Mouse (Mus musculus) monocyte, adult 5-6 weeks (primary cell): ENCODE data around the gene Gm26620. TPM values are rescaled to one million over a fixed set of nuclear protein-coding genes. Genes with fewer than 3 reads are reported as not detected.

ENCODE experiments used
- ATAC-seq: fragments of 153-309, 156-312 bp; replicated peaks from 2 replicates; pipeline ENCODE4 v1.8.0; 2017; ENCODE audit warnings: mild to moderate bottlenecking; ENCODE audit not compliant: low TSS enrichment, insufficient number of reproducible peaks, severe bottlenecking, poor library complexity, low FRiP score
- total RNA-seq: library from RNA; stranded (forward); fragments of 200-1000, 200-491, 200-594 nt; gene quantifications from 3 replicates; pipeline ENCODE4 v1.2.3, GENCODE M21; 2017

The Gm26620 gene
- total RNA-seq, 1 experiment from 2014 or later = not detected

DNA sequence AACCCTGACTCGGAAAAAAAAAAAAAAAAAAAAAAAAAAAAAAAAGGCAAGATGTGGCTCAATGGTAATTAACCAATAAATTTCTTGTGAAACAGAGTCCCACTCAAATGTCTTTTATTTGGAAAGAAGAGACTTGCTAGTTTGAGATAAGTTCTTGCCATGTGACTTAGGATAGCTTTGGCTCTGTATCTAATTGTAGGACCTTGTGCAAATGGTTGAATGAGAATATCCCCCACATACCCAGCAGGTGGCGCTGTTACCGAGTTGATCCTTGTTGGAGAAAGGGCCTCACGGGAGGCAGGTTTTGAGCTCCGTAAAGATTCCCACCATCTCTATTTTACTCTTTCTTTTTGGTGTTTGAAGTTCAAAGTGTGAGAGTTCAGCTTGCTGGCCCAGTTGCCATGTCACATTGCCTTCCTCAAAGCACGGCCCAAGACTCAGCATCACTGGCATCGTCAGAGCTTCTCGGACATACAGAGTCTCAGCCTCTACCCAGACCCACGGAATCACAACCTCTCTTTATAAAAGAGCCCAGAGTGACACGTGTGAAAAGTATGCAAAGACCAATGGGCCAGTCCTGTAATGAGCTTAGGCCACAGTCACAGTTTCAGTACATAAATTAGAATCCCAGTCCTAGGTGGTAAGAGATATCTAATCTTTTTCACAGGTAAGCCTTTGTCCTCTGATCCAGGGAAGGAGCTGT is 16.8 kb downstream of the Gm26620 start:
- peak; percentile 52 for ATAC-seq

DNA sequence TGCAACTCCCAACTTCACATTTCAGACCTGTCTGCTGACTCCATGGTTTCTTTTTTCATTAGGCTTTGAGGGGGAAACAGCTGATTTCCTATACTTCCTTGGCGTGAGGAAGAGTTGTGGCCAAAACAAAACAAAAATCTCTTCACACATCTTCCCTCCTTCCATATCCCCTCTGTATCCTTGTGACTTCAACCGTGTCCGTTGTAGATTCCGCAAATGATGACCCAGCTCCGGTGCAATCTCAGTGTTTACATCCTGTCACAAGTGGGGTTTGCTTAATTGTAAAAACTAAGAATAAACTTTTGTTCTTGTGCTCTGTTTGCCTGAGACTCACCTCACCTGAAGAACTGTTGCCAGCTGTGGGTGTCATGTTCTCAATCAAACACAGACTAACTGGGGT is 18.6 kb downstream of the Gm26620 start:
- ATAC-seq = no peak

DNA sequence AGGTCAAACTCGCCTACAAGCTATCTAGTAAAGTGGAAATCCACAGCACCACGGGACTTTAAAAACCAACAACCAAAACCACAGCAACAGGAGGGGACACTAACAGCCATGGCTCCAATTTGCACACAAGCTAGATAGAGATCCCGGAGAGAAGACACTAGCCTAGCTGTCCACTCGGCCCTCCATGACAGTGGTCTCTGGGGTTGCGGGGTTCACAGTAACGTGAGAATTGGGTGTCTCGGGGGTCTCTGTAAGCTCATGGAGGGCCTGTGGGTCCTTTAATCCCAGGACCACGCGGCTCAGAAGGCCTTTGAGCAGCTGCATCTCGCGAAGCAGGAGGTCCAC is 22.2 kb downstream of the Gm26620 start:
- no peak for ATAC-seq

DNA sequence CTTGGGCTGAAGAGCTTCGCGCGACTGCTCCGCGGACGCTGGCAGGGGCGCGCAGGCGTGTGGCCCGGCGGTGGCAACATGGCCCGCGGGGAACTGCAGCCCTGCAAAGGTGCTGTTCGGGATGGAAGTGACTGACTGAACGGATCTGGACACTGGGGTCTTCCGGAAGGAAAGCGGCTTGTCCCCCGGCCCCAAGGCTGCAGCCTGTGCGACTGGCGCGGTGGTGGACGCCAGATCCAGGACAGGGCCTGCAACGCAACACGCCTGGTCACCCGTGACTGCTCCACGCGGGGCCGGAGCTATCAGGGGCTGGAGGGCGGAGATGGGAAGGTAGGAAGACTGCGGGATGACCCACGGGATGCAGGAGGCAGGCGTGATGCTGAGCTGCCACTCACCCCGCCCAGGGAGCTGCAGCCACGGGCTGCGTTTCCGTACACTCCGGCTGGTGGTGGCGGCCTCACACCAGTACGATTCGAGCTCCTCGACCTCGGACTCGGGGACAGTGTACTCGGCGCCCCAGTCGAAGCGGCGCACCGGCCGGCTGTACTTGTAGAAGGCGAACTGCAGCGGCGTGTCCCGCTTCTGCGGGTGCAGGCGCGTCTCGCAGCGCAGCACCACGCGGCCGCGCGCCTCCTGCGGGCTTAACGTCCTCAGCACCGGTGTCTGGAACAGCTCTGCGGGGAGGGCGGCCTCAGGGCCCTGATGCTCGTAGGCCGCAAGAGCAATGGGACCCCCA is 22.8 kb downstream of the Gm26620 start:
- peak; percentile 37; the same call in 1 of the 2 replicates for ATAC-seq

DNA sequence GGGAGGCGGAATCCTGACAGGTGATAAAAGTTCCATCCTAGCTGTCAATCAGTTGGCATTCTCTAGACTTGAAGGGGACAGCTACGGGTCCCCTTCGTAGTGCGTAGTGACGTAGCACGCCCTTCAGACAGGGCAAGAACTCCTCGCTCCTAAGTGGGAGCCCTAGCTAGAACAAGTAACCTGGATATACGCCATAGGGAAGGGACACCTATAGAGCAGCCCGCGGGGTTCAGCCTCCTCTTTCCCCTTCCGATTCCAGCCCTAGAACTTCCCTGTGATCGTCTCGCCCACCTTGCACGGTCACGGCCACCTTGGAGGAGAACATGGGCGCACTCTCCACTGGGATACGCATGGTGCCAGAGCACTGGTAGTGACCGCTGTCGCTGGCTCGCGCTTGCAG is 23.5 kb downstream of the Gm26620 start:
- ATAC-seq = no peak

DNA sequence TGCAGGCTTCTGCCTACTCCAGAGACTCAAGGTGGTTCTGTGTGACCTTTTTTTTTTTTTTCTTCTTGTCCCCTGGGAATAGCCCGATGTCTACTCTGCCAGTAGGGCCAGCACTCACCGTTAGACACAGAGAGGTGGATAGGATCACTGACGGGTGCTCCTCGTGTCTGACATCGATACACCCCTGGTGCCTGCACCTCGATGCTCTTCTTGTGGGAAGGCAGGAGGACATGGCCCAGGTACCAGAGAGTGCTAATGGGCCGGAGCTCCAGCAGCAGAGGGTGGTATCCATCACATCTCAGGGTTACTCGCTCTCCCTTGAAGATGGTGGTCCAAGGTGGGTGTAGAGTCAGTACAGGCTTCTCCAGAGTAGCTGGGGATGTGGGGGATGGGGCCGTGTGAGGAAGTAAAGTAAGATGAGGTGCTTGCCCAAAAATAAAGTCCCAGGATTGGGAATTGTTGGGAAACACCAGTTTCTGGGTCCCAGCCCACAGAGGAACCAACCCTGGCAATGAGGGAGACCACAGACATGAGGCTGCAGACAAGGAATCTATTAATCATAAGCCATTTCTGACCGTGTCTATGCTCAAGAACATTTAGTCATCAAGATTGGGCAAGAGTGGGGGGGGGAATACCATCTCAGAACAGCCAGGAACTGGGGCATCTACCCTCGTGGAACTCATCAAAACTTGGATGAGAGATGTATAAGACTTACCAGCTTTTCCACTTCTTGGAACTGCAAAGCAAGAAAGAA is 27.2 kb downstream of the Gm26620 start:
- ATAC-seq = no peak

DNA sequence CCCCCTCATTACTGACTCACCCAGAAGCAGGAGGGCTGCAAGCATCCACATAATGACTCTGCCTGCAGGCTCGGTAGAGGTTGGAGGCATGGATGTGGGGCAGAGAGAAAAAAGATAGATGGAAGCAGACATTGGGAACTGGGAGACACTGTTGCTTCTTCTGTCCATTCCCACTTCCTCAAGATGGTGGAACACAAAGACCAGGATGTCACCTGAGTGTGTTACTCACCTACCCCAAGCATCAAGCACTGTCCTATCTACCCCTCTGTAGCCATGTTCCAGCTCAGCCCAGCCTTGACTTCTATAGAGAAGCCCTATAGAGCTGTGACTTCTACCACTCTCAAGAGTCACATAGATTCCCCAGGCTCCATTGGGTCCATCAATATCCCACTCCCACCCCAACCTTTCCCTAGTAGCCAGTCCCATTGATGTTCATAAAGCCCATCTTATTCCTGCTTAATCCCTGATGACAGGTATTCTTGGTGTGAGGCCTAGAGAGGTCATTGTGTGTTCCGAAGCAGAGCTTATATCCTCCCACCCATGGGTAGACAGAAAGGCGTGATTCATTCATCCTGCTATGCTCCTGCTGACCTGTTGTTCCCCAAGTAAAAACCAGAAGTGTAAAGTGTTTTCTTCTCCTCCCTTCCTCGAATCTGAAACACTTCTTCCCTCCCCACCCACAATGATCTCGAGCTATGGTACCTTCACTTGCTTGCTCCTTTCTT is 28.2 kb downstream of the Gm26620 start, which contains the start of gene Fcrlb:
Fcrlb (minus strand) TSS at position 51 of the 725 bp plus-strand sequence.
- ATAC-seq = no peak

DNA sequence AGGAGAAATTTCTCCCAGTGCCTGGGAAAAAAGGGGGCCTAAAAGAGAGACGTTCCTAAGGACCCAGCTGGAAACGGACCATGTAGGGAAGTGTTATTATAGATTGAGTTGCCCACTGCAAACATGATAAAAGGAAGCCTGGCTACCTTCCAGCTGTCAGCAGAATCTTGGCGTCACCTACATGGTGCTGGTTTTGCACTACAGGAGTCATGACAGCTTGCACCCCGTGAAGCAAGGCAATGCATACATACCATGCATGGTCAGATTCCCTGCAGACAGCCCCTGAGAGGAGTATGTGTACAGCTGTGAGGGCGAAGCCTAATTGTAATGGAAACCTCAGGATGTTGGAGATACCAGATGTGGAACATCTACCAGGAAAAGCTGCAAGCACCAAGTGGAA is 30.8 kb downstream of the Gm26620 start:
- ATAC-seq = no peak

DNA sequence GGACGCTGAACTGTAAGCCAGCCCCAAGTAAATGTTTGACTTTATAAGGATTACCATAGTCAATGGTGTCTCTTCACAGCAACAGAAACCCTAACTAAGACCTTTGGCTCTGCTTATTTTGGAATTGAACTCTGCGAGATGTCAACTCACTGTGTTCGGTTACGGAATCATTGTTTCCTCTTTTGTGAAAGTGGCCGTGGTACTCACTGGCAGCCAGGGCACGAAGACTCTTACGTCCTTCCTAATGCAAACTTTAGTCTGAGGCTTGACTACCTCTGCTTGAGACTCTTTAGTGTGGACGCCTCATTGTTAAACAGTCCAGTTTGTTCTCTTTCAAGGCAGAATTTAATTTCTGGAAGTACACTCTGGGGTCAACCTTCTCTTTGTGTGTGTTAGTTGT is 34.4 kb downstream of the Gm26620 start:
- peak; percentile 68 for ATAC-seq

DNA sequence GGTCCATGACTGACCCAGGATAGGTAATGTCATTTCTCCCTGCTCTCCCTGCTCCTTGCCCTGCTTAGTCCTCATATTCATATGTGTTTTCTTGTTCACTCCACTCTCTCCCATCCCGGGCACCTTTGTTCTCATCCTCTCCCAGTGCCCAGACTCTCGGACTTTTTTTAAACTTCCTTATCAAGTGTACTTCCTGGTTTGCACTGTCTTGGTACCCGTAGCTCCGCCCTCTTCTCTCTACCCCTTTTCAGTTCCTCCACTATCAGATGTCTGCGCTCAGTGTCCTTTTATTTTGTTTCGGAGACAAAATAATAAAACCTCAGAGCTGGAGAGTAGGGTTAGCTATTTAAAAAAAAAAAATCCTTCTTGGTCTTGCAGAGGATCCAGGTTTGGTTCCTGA is 39.6 kb downstream of the Gm26620 start:
- ATAC-seq = peak; percentile 87

DNA sequence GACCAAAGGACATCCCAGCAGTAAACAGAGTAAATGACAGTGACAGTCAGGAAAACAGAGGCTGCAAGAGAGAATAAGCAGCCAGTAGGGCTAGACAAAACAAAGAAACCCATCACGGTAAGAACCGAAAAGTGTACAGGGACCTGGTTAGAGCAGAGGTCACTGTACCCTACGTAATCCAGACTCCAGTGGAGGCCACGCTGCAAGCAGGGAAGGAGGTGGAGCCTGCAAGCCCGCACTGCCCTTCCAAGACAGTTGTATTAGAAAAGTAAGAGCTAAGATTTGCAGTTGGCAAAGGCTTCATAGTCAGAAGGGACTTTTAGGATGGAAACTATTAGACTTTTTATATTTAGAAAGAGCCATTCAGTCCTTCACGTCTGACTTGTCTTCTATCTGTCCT is 42.1 kb downstream of the Gm26620 start:
- ATAC-seq = no peak

DNA sequence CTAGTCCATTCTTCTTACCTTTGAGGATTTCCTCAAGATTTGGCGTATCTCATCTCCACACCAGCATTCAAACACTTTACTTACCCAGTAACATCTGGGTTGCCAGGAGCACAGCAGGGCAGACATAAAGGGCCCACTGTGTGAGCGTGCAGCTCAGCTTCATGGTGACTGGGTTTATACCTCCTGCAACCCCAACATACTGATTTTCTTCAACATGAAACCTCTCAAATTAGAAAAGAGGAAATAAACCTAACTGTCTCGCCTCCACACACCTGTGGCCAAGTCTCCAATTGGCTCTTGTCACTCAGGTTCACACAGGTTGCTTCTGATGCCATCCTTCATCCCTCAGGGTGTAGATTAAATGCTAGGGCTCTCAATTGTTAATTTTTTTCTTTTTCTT is 42.5 kb downstream of the Gm26620 start, which contains the start of gene Fcrla:
Fcrla (minus strand) TSS at position 206 of the 400 bp plus-strand sequence.
- ATAC-seq = no peak

DNA sequence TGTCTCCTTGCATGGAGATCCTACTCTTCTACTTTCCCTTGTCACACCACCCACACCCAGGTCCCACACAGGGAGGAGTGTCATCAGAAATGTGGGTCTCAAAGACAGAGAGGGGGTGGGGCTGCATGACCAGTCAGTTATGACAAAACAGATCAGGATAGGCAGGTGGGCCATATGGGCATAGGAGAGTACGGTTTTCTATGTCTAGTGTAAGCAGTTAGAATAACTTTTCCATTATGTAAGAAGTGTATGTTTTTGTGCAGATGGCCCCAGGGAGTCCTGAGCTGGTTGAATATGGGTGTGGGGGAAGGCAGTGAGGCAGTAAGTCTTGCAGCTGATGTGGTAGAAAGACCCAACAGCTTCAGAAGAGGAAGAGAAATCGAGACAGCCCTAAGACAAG is 43.6 kb downstream of the Gm26620 start:
- peak; percentile 22; the same call in 1 of the 2 replicates for ATAC-seq

DNA sequence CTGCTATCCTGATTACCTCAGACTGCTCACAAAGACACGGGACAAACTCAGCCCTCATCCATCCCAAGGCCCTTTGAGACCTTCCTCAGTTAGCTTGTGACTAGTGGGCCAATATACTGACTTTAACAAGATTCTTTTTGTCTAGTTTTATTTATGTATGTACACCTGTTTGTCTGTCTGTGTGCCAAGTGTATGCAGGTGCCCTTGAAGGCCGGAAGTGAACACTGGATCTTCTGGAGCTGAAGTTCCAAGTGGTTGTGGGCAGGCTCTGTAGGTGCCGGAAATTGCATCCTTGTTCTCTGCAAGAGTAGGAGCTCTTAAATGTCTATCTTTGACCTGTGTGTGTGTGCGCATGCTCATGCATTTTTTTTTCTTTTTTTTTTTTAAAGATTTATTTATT is 44.4 kb downstream of the Gm26620 start:
- no peak for ATAC-seq

DNA sequence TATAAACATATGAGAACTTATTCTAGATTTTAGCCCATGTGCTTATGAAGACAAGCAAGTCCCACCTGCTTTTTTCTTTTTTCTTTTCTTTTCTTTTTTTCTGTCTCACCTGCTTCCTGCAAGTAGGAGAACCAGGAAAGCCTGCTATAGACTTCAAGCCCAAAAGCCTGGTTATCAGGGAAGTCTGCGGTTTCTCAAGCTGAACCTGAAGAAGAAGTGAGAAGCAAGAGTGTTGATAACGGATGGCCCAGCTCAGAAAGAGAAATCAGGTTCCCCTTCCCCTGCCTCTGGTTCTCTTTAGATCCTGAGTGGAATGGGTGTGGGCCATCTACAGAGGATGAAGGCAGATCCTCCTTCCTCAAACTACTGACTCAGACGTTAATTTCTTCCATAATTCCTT is 47.2 kb downstream of the Gm26620 start:
- no peak; the same call in 1 of the 2 replicates for ATAC-seq

DNA sequence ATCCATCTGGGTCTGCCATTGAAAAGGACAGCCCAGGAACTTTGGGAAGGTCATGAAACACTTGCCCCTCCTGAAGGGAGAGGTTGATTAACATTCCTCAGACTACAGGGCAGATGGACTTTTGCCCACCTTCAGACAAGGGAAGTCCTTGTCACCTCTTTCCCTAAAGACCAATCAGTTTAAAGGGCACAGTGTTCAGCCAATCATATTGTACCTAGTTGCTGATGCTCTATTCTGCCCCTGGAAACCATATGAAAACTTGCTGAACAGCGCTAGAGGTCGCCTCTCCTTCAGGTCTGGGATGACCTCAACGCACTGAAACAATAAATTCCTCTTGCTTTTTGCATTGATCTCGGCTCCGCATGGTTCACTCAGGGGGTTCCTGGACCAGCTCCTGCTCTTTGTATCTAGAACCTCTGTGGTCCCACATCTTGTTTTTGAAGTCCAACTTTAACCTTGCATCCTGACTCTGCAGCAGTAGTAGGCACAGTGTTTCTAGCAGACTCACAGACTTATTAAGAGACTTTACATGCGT is 48.6 kb downstream of the Gm26620 start:
- ATAC-seq = no peak

DNA sequence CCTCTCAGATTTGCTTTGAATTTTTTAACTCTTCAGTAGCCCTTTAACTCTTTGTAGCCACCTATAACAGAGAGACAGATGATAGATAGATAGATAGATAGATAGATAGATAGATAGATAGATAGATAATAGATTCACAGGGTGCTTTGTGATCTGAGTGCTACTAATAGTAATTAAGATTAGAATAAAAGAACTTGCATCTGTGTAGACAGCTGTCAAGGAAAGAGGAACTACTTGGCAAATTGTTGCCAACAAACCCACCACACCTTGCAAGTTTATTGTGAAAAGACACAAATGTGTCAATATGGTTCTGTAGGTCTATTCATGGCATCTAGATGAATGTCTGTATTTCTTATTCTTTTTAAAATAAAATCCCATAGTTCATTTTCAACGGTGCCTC is 49.1 kb downstream of the Gm26620 start:
- ATAC-seq = no peak

DNA sequence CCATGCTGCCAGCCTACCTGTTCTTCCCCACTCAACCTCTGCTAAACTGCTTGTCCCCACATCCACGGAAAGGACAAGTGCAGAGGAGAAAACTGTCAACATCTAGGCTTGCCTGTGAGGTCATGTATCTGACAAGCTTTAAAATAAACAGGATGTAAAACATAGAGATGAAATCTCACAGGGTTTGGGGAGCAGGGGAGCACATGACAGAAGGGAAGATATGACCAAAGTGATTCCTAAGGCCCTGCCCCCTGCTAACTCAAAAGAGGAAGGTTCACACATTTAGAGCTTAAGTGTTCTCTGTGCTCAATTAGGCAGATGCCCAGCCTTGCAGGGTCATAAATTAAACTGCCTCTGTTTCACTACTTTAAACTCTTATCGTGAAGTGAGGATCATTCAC is 49.5 kb downstream of the Gm26620 start:
- ATAC-seq = peak; percentile 89
